Mouse (Mus musculus): ENCODE results near the gene Ppm1j.
A peak's percentile ranks its signal among the peaks of the same experiment; 100 is the strongest.
"Not testable (repeated sequence)": the region's sequence is repeated elsewhere in the genome, so short reads cannot be mapped to it uniquely, and the experiment has no call there.

The Ppm1j gene

GRCm38 (mm10) chr3:104785284-104785683 is 4.4 kb downstream of the Ppm1j start:
- peak; percentile 9 for DNase-seq (ENCODE audit: low read depth)

GRCm38 (mm10) chr3:104788075-104788474 is 7.2 kb downstream of the Ppm1j start, which contains the start of gene Rhoc:
TSS of gene Rhoc (plus strand) at chr3:104788375.
- DNase-seq (ENCODE audit: low read depth), result no peak

- DNase-seq (ENCODE audit: low read depth), result peak; percentile 77
Observed at GRCm38 (mm10) chr3:104788561-104789311, 7.9 kb downstream of the Ppm1j start.

- no peak for DNase-seq (ENCODE audit: low read depth)
Observed at GRCm38 (mm10) chr3:104789312-104789605, 8.4 kb downstream of the Ppm1j start.

GRCm38 (mm10) chr3:104789822-104790221 is 9.0 kb downstream of the Ppm1j start:
- no peak for DNase-seq (ENCODE audit: low read depth)

GRCm38 (mm10) chr3:104790401-104790937 is 9.6 kb downstream of the Ppm1j start:
- peak; percentile 39 for DNase-seq (ENCODE audit: low read depth)

GRCm38 (mm10) chr3:104791017-104791416 is 10.2 kb downstream of the Ppm1j start:
- no peak for DNase-seq (ENCODE audit: low read depth)

GRCm38 (mm10) chr3:104791671-104792070 is 10.8 kb downstream of the Ppm1j start:
- no peak for DNase-seq (ENCODE audit: low read depth)

GRCm38 (mm10) chr3:104792360-104793270 is 11.8 kb downstream of the Ppm1j start:
- DNase-seq (ENCODE audit: low read depth), result peak; percentile 36

GRCm38 (mm10) chr3:104793871-104794828 is 13.3 kb downstream of the Ppm1j start:
- DNase-seq (ENCODE audit: low read depth), result peak; percentile 81

GRCm38 (mm10) chr3:104794953-104795470 is 14.2 kb downstream of the Ppm1j start:
- no peak for DNase-seq (ENCODE audit: low read depth)

- peak; percentile 53 for DNase-seq (ENCODE audit: low read depth)
Observed at GRCm38 (mm10) chr3:104795661-104796340, 14.9 kb downstream of the Ppm1j start.

GRCm38 (mm10) chr3:104796430-104797082 is 15.7 kb downstream of the Ppm1j start:
- DNase-seq (ENCODE audit: low read depth), result peak; percentile 93

GRCm38 (mm10) chr3:104800681-104801080 is 19.8 kb downstream of the Ppm1j start:
- DNase-seq (ENCODE audit: low read depth), result no peak

GRCm38 (mm10) chr3:104801481-104801880 is 20.6 kb downstream of the Ppm1j start:
- no peak for DNase-seq (ENCODE audit: low read depth)

- no peak for DNase-seq (ENCODE audit: low read depth)
Observed at GRCm38 (mm10) chr3:104804312-104804711, 23.5 kb downstream of the Ppm1j start.

- DNase-seq (ENCODE audit: low read depth), result no peak
Observed at GRCm38 (mm10) chr3:104805539-104805938, 24.7 kb downstream of the Ppm1j start.

- DNase-seq (ENCODE audit: low read depth), result no peak
Observed at GRCm38 (mm10) chr3:104811752-104812151, 30.9 kb downstream of the Ppm1j start.

GRCm38 (mm10) chr3:104812254-104812653 is 31.4 kb downstream of the Ppm1j start:
- DNase-seq (ENCODE audit: low read depth), result no peak

- not testable (repeated sequence) for DNase-seq (ENCODE audit: low read depth)
Observed at GRCm38 (mm10) chr3:104813227-104813626, 32.4 kb downstream of the Ppm1j start.
